Mouse (Mus musculus) retina, postnatal 7 days (tissue): ENCODE data around the gene Gm10719.
A peak's percentile ranks its signal among the peaks of the same experiment; 100 is the strongest.
"Not testable (repeated sequence)": the region's sequence is repeated elsewhere in the genome, so short reads cannot be mapped to it uniquely, and the experiment has no call there.

Source experiments
- DNase-seq: peaks from one replicate; pipeline ENCODE4 v3.0.0-alpha.2; 2012; ENCODE audit warnings: low read depth, low spot score

The Gm10719 gene

GRCm38 (mm10) chr9:3025653-3026052, 8.4 kb downstream of the Gm10719 start:
- DNase-seq = not testable (repeated sequence)

GRCm38 (mm10) chr9:3026136-3026535, 8.9 kb downstream of the Gm10719 start:
- not testable (repeated sequence) for DNase-seq

- not testable (repeated sequence) for DNase-seq
These were observed 9.5 kb downstream of the Gm10719 start for GRCm38 (mm10) chr9:3026741-3027140.

GRCm38 (mm10) chr9:3027200-3027599, 10.0 kb downstream of the Gm10719 start:
- DNase-seq = peak; percentile 28

- DNase-seq = not testable (repeated sequence)
These were observed 12.2 kb downstream of the Gm10719 start for GRCm38 (mm10) chr9:3029276-3030000.

- DNase-seq = peak; percentile 34
These were observed 13.6 kb downstream of the Gm10719 start for GRCm38 (mm10) chr9:3030677-3031318.

- DNase-seq = not testable (repeated sequence)
These were observed 17.1 kb downstream of the Gm10719 start, which contains the start of gene Gm17535 for GRCm38 (mm10) chr9:3034299-3034698. TSS of gene Gm17535 (plus strand) at chr9:3034599.

- not testable (repeated sequence) for DNase-seq
These were observed 19.4 kb downstream of the Gm10719 start, which contains the start of gene Gm10715 for GRCm38 (mm10) chr9:3036577-3036976. TSS of gene Gm10715 (plus strand) at chr9:3036877.

- peak; percentile 0 for DNase-seq
These were observed 21.0 kb downstream of the Gm10719 start for GRCm38 (mm10) chr9:3038161-3038560.
